8 mouse cellular contexts compared by ENCODE assay signal in the genomic region with DNA sequence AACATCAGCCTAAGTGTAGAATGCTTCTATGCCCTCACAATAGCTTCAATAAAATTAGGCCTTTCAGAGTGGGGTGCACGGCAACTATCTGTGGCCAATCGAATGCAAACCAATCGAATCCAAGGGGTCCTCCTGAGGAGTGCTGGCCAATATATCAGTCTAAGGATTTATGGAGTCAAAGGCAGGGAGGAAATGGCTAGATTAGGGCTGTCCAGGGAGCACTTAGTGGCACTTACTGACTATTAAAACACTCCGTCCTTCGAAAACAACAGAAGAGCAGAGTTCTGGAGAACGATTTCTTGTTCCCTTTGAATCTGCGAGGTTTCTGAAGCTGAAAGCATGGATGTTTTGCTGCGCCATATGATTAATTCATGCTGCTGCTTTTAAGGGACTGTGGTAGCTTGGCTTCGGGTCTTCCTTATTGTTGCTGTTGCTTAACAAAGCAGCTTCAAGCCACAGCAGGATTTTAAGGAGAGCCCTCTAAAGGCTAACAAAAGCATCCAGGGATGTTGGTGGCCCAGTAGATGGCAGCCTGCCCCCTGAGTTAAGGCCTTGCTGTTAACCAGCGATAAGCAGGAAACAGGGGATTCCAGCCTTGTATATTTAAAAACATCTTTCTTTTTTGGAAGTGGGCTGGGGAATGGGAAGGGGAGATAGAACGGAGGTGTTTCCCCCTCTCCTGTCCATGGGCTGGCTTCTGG.
DNase-seq lines count a peak whose midpoint lies in the region; ATAC-seq and TF ChIP-seq lines count a peak whose summit lies in the region.

No protein-coding gene starts in this region.

- no peaks in the 10 kb centered on the region for H3K4me1 ChIP-seq in cerebellum, adult 2 months (ENCODE audit: control insufficient read depth, insufficient read depth, low read length)
- H3K4me1 ChIP-seq in hindbrain, embryonic 15.5 days (replicated peaks) = peaks cover 9% of the 10 kb centered on the region
- H3K4me1 ChIP-seq in limb, embryonic 15.5 days = peaks cover 3% of the 10 kb centered on the region; the same call in 1 of the 2 replicates

- H3K27me3 ChIP-seq in cerebellum, adult 2 months (ENCODE audit: control insufficient read depth, insufficient read depth, low read length) = no peaks in the 10 kb centered on the region
- H3K27me3 ChIP-seq in hindbrain, embryonic 15.5 days = no peaks in the 10 kb centered on the region
- H3K27me3 ChIP-seq in limb, embryonic 15.5 days = no peaks in the 10 kb centered on the region

- no peak for TF ChIP-seq POLR2A in cerebellum, adult 2 months (IDR thresholded peaks at IDR 0.05; ENCODE audit: borderline replicate concordance, insufficient read depth, low read length)

- H3K9ac ChIP-seq in hindbrain, embryonic 15.5 days = no peak overlapping the region
- H3K9ac ChIP-seq in limb, embryonic 15.5 days = no peak overlapping the region

- H3K9me3 ChIP-seq in hindbrain, embryonic 15.5 days = no peaks in the 10 kb centered on the region
- H3K9me3 ChIP-seq in limb, embryonic 15.5 days = no peaks in the 10 kb centered on the region

- H3K36me3 ChIP-seq in hindbrain, embryonic 15.5 days = no peaks in the 10 kb centered on the region
- H3K36me3 ChIP-seq in limb, embryonic 15.5 days = no peaks in the 10 kb centered on the region

- 62% methylated on average over 11 of the region's 11 CpGs for WGBS in cerebellum, adult 2 months
- WGBS in hindbrain, embryonic 15.5 days = 47% methylated on average over 11 of the region's 11 CpGs
- 34% methylated on average over 11 of the region's 11 CpGs for WGBS in limb, embryonic 15.5 days

- no peak overlapping the region for H3K4me3 ChIP-seq in cerebellum, adult 2 months (replicated peaks; ENCODE audit: insufficient read depth, low read depth, low read length)
- H3K4me3 ChIP-seq in hindbrain, embryonic 15.5 days = no peak overlapping the region
- no peak overlapping the region for H3K4me3 ChIP-seq in limb, embryonic 15.5 days

- DNase-seq in cerebellum, adult 2 months = peak; percentile 9 to 19
- DNase-seq in testis, postnatal 10 days (ENCODE audit: low spot score) = peak; percentile 53
- no peak for DNase-seq in testis, postnatal 14 days (ENCODE audit: low spot score)
- DNase-seq in right cerebral cortex, adult 2 months (ENCODE audit: low spot score in 2 of 2) = peak; percentile 37 to 47
- DNase-seq in urinary bladder, postnatal 25 days (ENCODE audit: low spot score) = no peak

- no peak for ATAC-seq in cerebellum, adult (ENCODE audit: insufficient number of reproducible peaks, low FRiP score, low TSS enrichment)
- ATAC-seq in hindbrain, embryonic 15.5 days (ENCODE audit: low FRiP score, low read depth) = 0 out of 2 replicates have a peak, but pooled peaks have one; percentile 63
- no peak for ATAC-seq in limb, embryonic 15.5 days (ENCODE audit: insufficient number of reproducible peaks, low FRiP score, low TSS enrichment, low read depth)

- no peak overlapping the region for H3K27ac ChIP-seq in cerebellum, adult 2 months (ENCODE audit: insufficient read depth, low read length)
- H3K27ac ChIP-seq in hindbrain, embryonic 15.5 days (replicated peaks) = no peak overlapping the region; the same call in 1 of the 2 replicates
- no peak overlapping the region; the same call in 1 of the 2 replicates for H3K27ac ChIP-seq in limb, embryonic 15.5 days

- no peak overlapping the region for H3K4me2 ChIP-seq in hindbrain, embryonic 15.5 days
- peak overlapping the region; percentile 25; the same call in 1 of the 2 replicates for H3K4me2 ChIP-seq in limb, embryonic 15.5 days

- TF ChIP-seq CTCF in cerebellum, adult 2 months (IDR thresholded peaks at IDR 0.05; ENCODE audit: borderline replicate concordance, insufficient read depth, low read depth, low read length) = peak; percentile 39; the same call in 1 of the 2 replicates

Comparison
In these comparisons a context has a peak if more than half of its experiments do, and no peak if none do; other contexts are left out.
1. DNase-seq: peak in cerebellum, adult 2 months (2 of 2), testis, postnatal 10 days (single experiment) and right cerebral cortex, adult 2 months (2 of 2); none in testis, postnatal 14 days (single experiment) and urinary bladder, postnatal 25 days (single experiment).